Mouse (Mus musculus) liver, embryonic 14.5 days (tissue): ENCODE results near the gene Armh4.

Experiments
- CTCF ChIP-seq: IDR thresholded peaks from 2 replicates; pipeline ENCODE4 v1.5.1; 2016; ENCODE audit warnings: antibody characterized with exemption, low read depth, control low read depth
- EP300 ChIP-seq: IDR thresholded peaks from 2 replicates; pipeline ENCODE4 v1.6.1; 2016; ENCODE audit warnings: antibody characterized with exemption, low read depth

- TF ChIP-seq CTCF, result no peak
- no peak for TF ChIP-seq EP300
Observed at GRCm38 (mm10) chr14:49782715-49783531, at the start of gene Armh4.
